Mouse (Mus musculus): Measurements from ENCODE around the gene Cul1.

The Cul1 gene

DNA sequence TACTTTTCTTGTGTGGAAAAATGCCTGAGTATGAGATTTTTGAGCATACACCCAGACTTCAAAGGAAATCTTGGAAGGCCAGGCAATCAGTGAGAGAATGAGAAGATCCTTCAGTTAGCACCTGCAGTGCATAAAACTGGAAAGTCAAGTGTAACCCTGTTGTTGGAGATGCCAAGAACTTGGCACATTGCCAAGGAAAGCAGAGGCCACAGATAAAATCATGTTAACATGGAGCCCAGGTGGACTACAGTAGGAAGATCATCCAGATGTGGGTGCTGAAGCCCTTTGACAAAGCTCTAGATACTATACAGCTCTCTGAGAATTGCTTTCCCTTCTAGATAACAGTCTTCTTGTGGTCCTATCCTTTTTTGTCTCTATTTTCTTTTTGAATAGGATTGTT lies 19.2 kb downstream of the Cul1 start:
- DNase-seq (ENCODE audit: low read depth) = no peak

DNA sequence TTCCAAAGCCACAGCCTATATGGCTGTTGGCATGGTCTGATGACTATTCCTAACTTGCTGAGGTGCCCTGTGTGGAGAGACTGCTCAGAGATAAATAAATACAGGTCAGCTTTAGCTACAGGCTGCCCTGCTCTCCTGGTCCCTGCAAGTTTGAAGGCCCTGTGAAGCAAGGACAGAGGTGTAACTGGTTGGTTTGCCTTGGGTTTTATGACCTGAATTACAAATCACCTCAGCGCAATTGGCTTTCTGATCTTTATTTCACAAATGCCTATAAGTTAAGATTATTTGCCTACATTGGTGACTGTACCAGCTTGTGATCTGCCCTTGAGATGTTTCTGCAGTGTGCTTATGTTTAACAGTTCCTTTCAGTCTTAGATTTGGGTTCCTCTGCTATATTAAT lies 28.8 kb downstream of the Cul1 start:
- DNase-seq (ENCODE audit: low read depth) = no peak

DNA sequence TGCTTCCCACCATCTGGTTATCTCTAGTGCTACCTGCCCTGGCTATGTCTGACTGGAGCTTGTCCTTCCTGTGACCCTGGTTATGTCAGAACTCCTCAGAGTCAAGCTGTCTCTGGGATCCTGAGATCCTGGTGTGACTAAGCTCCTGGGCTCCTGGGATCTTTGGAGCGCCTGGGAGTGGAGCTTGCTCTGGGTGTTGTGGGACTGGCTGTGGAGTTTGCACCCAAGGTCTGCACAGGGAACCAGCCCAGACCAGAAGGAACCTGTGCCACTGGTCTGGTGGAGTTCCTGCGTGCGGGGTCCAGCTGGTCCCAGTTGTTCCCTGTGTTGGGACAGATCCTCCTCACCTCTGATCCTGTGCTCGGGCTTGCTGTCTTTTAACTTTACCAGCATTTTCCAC lies 41.4 kb downstream of the Cul1 start:
- DNase-seq (ENCODE audit: low read depth) = no peak

DNA sequence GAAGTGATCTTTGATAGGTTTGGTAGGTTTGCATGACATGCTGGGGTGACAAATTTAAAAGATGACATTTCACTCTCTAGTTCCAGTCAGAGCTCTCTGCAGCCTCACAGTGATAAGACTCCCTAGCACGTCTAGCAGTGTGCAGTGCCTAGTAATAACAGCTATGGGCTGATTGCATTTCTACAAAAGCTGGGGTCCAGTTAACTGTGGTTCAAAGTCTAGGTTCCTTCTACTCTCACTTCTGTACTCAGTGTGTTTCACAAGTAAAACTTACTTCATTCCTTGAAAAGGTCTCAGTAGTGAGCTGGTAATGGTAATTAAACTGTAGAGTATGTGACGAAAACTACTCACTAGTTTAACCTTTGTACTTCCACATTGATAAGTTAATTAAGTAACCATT lies 66.8 kb downstream of the Cul1 start:
- no peak for DNase-seq (ENCODE audit: low read depth)

DNA sequence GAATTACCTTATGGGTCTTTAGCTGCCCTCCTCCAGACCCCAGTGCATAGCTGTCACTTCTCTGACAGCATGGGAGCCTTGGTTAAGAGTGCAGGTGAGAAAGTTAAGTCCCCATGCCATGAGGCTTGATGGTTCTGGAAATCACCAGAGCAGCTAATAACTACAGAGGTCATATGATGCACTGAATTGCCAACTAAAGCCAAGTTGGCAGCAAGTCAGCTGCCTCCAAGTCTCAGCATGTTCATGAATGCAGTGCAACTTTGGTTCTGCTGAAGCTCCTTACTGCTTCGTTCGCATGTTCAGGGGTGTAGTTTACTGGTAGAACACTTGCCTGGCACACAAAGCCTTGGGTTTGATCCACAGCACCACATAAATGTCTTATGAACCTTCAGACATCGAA lies 69.2 kb downstream of the Cul1 start:
- no peak for DNase-seq (ENCODE audit: low read depth)

DNA sequence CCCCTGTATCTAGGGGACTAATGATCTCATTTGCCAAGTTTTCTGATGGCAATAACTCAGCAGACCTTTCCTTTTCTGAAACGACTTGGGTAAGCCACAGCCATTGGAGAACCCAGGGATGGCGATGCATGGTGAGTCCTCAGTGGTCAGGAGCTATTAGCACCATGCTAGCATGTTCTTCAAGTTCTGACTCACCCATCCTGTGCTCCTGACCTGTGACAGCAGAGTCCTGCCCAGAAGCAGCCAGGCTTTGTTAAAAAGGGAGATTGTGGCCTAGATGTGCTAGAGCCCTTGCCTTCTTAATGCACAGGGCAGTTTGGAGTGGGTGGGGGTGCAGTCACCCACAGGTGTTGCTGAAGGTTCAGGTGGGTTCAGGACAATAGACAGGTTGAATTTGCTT lies 71.8 kb downstream of the Cul1 start:
- no peak for DNase-seq (ENCODE audit: low read depth)

DNA sequence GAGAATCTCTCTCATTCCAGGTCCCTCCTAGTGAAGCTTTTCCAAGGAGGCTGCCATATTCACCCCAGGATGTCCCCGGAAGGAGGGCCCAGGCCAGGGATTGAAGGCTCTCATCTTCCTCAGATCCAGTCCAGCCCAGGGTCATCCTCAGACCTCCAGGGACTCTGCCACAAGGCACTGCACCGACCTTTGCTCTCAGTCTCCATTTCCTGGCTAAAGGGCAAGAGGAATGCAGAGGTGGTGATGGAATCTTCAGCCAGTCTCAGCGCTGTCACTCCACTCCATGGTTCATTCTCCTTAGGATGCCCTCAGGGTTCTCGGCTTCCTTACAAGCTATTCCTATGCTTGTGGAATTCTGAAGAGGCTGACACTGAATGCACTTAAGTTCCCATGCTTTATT lies 73.2 kb downstream of the Cul1 start:
- no peak for DNase-seq (ENCODE audit: low read depth)

DNA sequence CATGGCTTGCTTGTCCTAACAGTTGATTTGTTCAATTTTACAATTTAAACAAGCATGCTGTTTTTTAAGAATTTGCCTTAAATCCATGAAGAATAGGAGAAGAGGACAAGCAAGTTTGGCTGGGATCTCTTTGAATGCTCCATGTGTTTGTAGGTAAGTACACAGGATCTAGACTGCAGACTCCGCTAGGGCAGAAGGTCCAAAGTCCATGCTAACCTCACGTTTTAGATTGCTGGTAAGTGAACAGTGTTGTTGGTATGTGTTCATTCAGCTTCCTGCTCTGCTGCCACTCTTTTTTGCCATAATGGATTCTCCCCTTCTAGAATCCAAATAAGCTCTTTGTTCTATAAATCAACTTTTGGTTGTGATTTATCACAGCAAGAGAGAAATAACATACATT lies 73.9 kb downstream of the Cul1 start:
- no peak for DNase-seq (ENCODE audit: low read depth)

DNA sequence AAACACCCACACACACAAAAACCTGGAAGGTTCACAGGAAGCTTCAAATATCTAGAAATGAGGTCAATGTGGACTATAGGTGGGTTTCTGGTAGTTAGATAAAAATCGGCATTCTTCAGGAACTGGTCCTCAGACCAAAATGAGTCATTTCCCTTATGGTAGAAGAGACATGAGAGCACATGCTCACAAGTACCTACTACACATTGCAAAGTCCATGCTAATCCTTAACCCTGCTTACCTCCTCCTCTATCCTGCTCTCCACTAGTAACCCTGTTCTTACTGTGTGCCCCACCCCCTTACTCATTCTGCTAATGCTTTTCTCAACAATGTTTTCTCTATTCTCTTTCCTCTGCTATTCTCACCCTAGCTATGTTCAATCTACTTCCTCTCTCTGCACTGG lies 74.5 kb downstream of the Cul1 start:
- no peak for DNase-seq (ENCODE audit: low read depth)

DNA sequence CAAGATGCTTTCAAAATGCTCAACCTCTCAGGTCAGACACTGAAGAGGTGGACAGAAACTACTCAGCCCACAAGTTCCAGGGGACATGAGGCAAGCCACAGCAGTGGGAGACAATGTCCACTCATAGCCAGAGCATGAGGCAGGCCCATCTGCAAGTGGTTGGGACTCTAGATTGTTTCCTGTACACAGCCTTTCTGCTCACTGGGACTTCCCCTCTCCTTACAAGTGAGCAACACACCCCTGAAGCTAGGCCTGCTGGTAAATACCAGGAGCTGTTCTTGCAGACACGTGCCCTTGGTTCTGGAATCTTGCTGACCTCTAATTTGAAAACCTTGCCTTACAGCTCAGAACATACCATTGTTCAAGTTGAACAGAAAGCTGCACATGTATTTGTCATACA lies 79.3 kb downstream of the Cul1 start:
- peak; percentile 15 for DNase-seq (ENCODE audit: low read depth)

DNA sequence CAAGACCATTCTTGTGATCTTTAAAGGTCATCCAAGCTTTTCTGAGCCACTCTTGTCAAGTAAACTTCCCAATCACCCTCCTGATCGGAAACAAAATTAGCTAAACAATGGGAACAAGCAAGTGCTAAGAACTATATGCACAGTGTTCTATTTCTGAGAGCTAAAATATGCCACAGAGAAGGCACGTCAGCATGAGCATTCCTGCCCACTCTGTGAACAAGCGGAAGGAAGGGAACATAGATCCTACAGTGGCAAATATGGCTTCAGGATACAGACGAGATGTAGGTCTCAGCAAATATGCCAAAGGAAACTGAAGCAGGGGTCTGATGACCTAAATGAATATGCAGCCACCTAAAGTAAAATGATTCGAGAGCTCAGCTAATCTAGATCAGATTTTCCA lies 82.1 kb downstream of the Cul1 start:
- no peak for DNase-seq (ENCODE audit: low read depth)

DNA sequence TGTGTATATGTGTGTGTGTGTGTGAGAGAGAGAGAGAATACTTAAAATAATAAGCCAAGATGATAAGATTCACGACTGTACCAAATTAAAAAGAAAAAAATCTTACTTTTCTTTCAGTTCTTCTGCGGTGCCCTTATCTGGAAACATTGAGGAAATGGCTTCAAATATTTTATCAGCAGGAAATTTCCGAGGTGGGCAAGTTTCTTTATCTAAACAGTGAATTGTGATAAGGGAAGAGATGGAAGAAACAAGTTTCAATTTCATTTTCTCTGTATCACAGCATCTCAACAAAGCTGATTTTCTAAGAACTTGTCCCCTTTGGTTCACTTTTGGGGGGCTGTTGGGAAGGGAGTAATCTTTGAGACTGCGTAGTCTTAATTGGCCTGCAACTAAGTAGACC lies 99.1 kb downstream of the Cul1 start:
- DNase-seq (ENCODE audit: low read depth) = no peak

DNA sequence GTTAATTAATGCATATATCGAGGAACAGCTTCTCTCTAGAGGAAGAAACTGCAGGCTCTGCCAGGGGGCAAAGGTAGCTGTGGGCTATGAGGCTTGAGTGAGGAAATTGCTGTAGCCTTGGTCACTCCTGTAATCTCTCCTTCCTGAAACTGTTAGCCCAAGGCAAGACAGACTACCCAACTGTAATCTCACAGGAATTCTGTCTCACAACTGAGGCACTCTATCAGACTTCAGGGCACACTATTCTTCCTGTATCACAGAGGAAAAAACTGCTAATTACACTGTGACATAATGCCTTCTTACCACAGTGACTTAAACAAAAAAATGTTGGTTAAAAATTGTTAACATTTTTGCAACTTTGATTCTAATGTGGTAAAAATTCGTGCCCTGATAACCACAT lies 106.1 kb downstream of the Cul1 start:
- DNase-seq (ENCODE audit: low read depth) = peak; percentile 4

DNA sequence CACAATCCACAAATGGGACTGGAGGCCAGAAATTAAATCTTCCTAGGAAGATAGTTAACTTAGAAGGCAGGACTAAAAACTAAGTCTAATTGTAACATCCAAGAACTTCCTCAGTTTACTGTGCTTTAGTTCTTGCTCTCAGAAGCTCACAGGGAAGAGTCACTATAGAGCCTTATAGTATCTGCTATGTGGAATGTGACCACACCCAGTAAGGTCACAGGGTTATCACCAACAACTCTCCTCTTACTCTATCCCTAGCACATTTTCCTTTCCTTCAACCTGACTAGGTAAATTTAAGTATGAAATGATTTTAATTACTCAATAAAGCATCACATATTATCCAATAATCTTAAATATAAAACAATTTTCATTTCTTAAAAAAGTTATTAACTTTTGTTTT lies 107.2 kb downstream of the Cul1 start:
- no peak for DNase-seq (ENCODE audit: low read depth)

DNA sequence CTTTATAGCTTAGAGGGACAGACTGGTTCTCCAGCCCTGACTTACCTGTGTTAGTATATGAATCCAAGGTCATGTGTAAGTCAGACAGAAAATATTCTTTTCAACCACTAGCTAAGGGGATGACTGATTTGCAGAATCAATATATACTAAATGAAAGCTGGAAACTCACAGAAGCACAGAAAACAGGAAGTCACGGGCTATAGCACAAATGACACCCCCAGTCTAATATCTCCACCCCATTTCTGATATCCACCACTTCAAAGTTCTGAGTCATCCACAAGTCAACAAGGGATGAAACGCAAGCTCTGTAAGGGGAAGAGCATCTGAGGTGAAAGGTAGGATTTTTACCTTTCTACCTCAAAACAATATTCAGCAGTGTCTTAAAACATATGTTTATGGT lies 107.6 kb downstream of the Cul1 start:
- no peak for DNase-seq (ENCODE audit: low read depth)

DNA sequence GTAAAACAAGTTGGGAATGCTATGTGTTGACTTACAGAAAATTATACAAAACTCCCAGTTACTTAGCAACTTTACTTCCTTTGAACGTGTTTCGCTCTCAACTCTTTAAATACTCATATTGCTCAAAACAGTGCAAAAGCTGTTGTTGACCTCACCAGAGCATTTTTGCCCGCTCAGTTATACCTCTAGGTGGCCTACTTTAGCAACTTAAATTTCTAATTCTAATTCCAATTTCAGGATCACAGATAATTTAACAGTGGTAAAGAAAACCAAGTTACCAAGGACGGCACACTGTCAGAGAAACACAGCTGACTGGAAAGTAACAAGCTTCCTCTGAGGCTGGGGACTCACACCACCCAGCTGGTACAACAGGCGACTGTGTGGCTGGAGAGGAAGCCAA lies 108.2 kb downstream of the Cul1 start:
- DNase-seq (ENCODE audit: low read depth) = peak; percentile 11

DNA sequence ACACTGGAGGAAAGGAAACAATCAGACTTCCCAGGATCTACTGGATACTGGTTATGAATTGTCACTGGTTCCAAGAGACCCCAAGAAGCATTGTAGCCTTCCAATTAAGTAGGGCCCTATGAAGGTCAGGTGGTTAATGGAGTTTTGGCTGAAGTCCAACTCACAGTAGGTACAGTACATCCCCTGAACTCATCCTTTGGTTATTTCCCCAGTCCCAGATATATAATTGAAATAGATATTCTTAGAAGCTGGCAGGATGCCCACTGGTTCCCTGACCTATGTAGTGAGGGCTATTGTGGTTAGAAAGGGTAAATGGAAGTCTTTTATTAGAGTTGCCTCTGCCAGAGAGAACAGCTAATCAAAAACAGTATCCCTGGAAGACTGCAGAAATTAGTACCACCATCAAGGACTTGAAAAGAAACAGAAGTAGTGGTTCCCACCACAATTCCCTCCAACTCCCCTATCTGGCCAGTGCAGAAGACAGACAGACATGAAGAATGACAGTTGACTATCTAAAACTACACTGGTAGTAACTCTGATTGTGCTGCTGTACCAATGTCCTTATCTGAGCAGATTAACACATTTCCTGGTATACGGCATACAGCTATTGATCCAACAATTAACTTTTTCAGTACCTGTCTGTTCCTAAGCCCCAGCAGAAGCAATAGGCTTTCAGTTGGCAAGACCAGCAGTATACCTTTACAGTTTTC lies 112.3 kb downstream of the Cul1 start:
- no peak for DNase-seq (ENCODE audit: low read depth)

DNA sequence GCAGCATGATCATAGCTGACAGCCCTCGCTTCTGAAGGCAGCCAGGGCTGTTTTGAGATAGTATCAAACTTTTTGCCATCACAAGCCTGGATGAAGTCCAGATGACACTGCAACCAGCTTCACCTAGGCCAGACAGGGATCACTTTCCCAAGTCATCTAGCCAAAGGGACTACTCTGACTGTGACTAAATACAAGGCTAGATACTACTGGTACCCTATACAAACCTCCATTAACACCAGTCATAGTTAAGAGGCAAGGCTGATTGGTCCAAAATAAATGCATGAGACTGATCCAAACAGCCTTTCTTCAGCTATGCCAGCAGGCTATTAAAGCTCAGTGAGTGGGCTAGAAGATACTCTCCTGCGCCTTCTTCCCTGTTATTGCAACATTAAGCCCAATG lies 119.7 kb downstream of the Cul1 start:
- DNase-seq (ENCODE audit: low read depth) = no peak

Measured in fibroblast of lung, adult 2 months (primary cell).